Mouse (Mus musculus) gastrocnemius, postnatal 36 days (tissue): ENCODE measurements around the gene Apela. TPM values are rescaled to one million over a fixed set of nuclear protein-coding genes. Genes with fewer than 3 reads are reported as not detected.

Experiments
- DNase-seq, 2 experiments: peaks; one replicate each; pipeline ENCODE4 v3.0.0; 2022
- intact Hi-C: fragments of 180-260 bp; cut with DNase I; formaldehyde crosslinking; loops from one replicate; pipeline ENCODE4 v1.15.1; 2025
- long read RNA-seq, 2 experiments: library from polyadenylated mRNA; stranded (forward); transcript quantifications; one replicate each; pipeline ENCODE4 v2.0.0; 2021
- total RNA-seq, 2 experiments: library from RNA; stranded (reverse); gene quantifications; 2 replicates each; pipeline ENCODE4 v1.2.3; 2021

The Apela gene
- total RNA-seq = not detected
- long read RNA-seq, experiment 1 = 0 reads
- long read RNA-seq, experiment 2 = 0 reads

GRCm38 (mm10) chr8:65037117-65037533 lies at the start of gene Apela:
Gene Apela (minus strand): TSS chr8:65037336.
- intact Hi-C loops = no loop called here
- no peak for DNase-seq

- intact Hi-C loops = no loop called here
These were observed 48.5 kb upstream of the Apela start for GRCm38 (mm10) chr8:65085680-65086079.

GRCm38 (mm10) chr8:65080731-65081130 lies 43.6 kb upstream of the Apela start:
- DNase-seq = no peak
- intact Hi-C loops = no loop called here

More at GRCm38 (mm10) chr8:65085680-65086079, 48.5 kb upstream of the Apela start:
- no peak for DNase-seq

GRCm38 (mm10) chr8:65074733-65075132 lies 37.6 kb upstream of the Apela start, which contains the start of gene Gm10663:
Gene Gm10663 (plus strand): TSS chr8:65075033.
- intact Hi-C loops = no loop called here
- DNase-seq = no peak

GRCm38 (mm10) chr8:65070996-65071395 lies 33.9 kb upstream of the Apela start:
- intact Hi-C loops = no loop called here
- DNase-seq = no peak

- intact Hi-C loops = no loop called here
- no peak for DNase-seq
These were observed 31.3 kb upstream of the Apela start for GRCm38 (mm10) chr8:65068473-65068819.

- no peak for DNase-seq
These were observed 30.7 kb upstream of the Apela start for GRCm38 (mm10) chr8:65067694-65068472.

GRCm38 (mm10) chr8:65067031-65067430 lies 29.9 kb upstream of the Apela start:
- intact Hi-C loops = no loop called here
- DNase-seq = no peak

More at GRCm38 (mm10) chr8:65067694-65068472, 30.7 kb upstream of the Apela start:
- intact Hi-C loops = no loop called here

- intact Hi-C loops = no loop called here
- no peak for DNase-seq
These were observed 28.5 kb upstream of the Apela start for GRCm38 (mm10) chr8:65065622-65066021.

- no peak for DNase-seq
- intact Hi-C loops = no loop called here
These were observed 26.9 kb upstream of the Apela start for GRCm38 (mm10) chr8:65064071-65064470.

GRCm38 (mm10) chr8:65062195-65062594 lies 25.1 kb upstream of the Apela start:
- DNase-seq = no peak
- intact Hi-C loops = no loop called here

GRCm38 (mm10) chr8:65056722-65057121 lies 19.6 kb upstream of the Apela start:
- no peak for DNase-seq
- intact Hi-C loops = no loop called here

- intact Hi-C loops = no loop called here
These were observed 16.8 kb upstream of the Apela start for GRCm38 (mm10) chr8:65053968-65054367.

GRCm38 (mm10) chr8:65053554-65053953 lies 16.4 kb upstream of the Apela start:
- intact Hi-C loops = no loop called here
- no peak for DNase-seq

More at GRCm38 (mm10) chr8:65053968-65054367, 16.8 kb upstream of the Apela start:
- no peak for DNase-seq

- no peak for DNase-seq
- intact Hi-C loops = no loop called here
These were observed 10.7 kb upstream of the Apela start for GRCm38 (mm10) chr8:65047801-65048200.

- intact Hi-C loops = no loop called here
- no peak for DNase-seq
These were observed 10.1 kb upstream of the Apela start for GRCm38 (mm10) chr8:65047193-65047592.

- DNase-seq = no peak
- intact Hi-C loops = no loop called here
These were observed 9.4 kb upstream of the Apela start for GRCm38 (mm10) chr8:65046565-65046964.

- intact Hi-C loops = no loop called here
- DNase-seq = no peak
These were observed 3.0 kb downstream of the Apela start for GRCm38 (mm10) chr8:65034136-65034535.

- no peak for DNase-seq
- intact Hi-C loops = no loop called here
These were observed 4.1 kb downstream of the Apela start for GRCm38 (mm10) chr8:65033056-65033455.

- intact Hi-C loops = no loop called here
- DNase-seq = no peak
These were observed 5.0 kb downstream of the Apela start for GRCm38 (mm10) chr8:65032107-65032506.

GRCm38 (mm10) chr8:65030735-65031485 lies 6.2 kb downstream of the Apela start:
- intact Hi-C loops = no loop called here
- DNase-seq = no peak

GRCm38 (mm10) chr8:65029776-65030175 lies 7.4 kb downstream of the Apela start:
- no peak for DNase-seq
- intact Hi-C loops = no loop called here
